Mouse (Mus musculus) hindbrain, embryonic 15.5 days (tissue): ENCODE measurements at regions not wholly inside any gene's neighbourhood (a gene's known extent, or its start where the extent isn't known, plus 50 kb on each side); places are given as distances from the start of the nearest gene placed in this dataset.

ENCODE experiments used
- ATAC-seq: fragments of 200-750 bp; cut with Nextera tagmentation; 2 replicates; pipeline ENCODE4 v1.8.0; 2017; ENCODE audit warnings: low read depth, moderate number of reproducible peaks, moderate TSS enrichment; ENCODE audit not compliant: low FRiP score
- H3K27ac ChIP-seq: fragments of 300-500 bp; sonication (generic); replicated peaks from 2 replicates; pipeline ENCODE4 v1.5.1; 2015; ENCODE audit warnings: mild to moderate bottlenecking, inconsistent platforms
- H3K27me3 ChIP-seq: fragments of 300-500 bp; sonication (generic); 2 replicates; pipeline ENCODE4 v1.6.1; 2015; ENCODE audit warnings: control low read depth, inconsistent platforms
- H3K36me3 ChIP-seq: fragments of 300-500 bp; sonication (generic); 2 replicates; pipeline ENCODE4 v1.6.1; 2015; ENCODE audit warnings: control low read depth, inconsistent platforms
- H3K4me1 ChIP-seq: fragments of 300-500 bp; sonication (generic); replicated peaks from 2 replicates; pipeline ENCODE4 v1.6.1; 2015; ENCODE audit warnings: control low read depth, inconsistent platforms
- H3K4me2 ChIP-seq: fragments of 300-500 bp; sonication (generic); 2 replicates; pipeline ENCODE4 v1.6.1; 2015; ENCODE audit warnings: moderate library complexity, mild to moderate bottlenecking, inconsistent platforms
- H3K4me3 ChIP-seq: fragments of 300-500 bp; sonication (generic); 2 replicates; pipeline ENCODE4 v1.5.1; 2015; ENCODE audit warnings: mild to moderate bottlenecking, inconsistent platforms
- H3K9ac ChIP-seq: fragments of 300-500 bp; sonication (generic); 2 replicates; pipeline ENCODE4 v1.6.1; 2015; ENCODE audit warnings: inconsistent platforms
- H3K9me3 ChIP-seq: fragments of 300-500 bp; sonication (generic); 2 replicates; pipeline ENCODE4 v1.6.1; 2016; ENCODE audit warnings: control low read depth, inconsistent platforms
- WGBS: fragments of 180-500 bp; shearing (Covaris S2); methylation state at CpG from one replicate; pipeline ENCODE4 v1.1.7; 2015; 5-methylcytosine and 5-hydroxymethylcytosine counted together

- Histone ChIP-seq H3K4me1 (peaks cover 15% of the 10 kb centered on the region), H3K27me3 (no peaks in the 10 kb centered on the region), H3K9ac (no peak overlapping the region), H3K27ac (peak overlapping the region; percentile 77), H3K36me3 (no peaks in the 10 kb centered on the region), H3K9me3 (no peaks in the 10 kb centered on the region), H3K4me2 (no peak overlapping the region), H3K4me3 (no peak overlapping the region)
- 47% methylated on average over 2 of the region's 2 CpGs for WGBS
- ATAC-seq: no peak; the same call in 1 of the 2 replicates
Observed at GRCm38 (mm10) chr13:34576392-34576791, 76.9 kb downstream of the Pxdc1 start.

DNA sequence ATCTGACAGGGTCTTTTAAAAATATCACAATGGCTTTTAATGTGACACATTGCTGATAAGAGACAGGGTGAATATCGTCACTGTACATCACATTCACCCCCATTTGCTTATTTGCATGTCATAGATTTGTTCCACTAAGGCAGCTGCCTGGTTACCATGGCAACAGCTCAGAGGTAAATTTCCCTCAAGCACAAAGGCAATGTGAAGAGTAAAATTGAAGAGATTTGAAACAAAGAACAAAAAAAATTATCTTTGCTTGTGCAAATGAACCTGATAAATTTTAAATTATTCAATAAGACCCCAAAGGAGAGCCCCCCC is 77.3 kb downstream of the Pxdc1 start:
- Histone ChIP-seq H3K4me3 (no peak overlapping the region), H3K4me2 (no peak overlapping the region), H3K4me1 (peaks cover 15% of the 10 kb centered on the region), H3K9ac (no peak overlapping the region), H3K9me3 (no peaks in the 10 kb centered on the region), H3K36me3 (no peaks in the 10 kb centered on the region), H3K27me3 (no peaks in the 10 kb centered on the region), H3K27ac (peak overlapping the region; percentile 80)
- 11% methylated on average over 1 of the region's 1 CpGs for WGBS
- ATAC-seq: peak; percentile 88

DNA sequence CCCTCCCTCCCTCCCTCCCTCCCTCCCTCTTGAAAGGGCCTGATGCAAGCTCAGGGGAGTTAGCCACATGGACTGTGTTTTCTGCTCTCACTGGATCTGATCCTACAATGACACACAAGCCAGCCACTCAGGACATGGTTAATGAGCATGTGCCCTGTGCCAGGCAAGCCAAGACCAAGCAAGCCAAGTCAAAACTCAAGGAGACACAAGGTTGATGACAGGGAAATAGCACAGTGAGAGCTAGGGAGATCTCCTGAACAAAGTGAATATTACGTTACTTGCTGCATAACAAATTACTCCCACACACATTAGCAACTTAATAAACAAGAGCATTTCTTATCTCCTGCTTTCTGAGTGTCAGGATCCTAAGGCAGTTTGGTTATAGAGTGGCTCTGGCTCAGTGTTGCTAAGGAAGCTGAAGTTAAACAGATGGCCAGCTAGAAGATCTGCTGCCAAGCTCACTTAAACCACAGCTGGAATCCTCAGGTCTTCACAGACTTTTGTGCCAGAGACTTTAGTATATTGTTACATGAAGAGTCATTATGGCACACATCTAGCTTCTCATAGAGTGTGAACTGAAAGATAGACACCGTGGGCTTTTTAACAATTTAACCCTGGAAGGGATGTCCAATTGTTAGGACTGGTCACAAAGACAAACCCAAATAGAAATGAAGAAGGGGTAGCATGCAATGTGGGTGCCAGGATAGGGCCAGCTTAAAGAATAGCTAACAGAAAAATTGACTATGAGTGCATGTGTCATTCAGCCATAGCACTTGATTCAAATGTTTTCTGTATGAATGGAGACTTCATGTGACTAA is 77.9 kb downstream of the Pxdc1 start:
- no peak overlapping the region for H3K9ac ChIP-seq
- no peaks in the 10 kb centered on the region for H3K9me3 ChIP-seq
- peak overlapping the region; percentile 80 for H3K27ac ChIP-seq
- H3K36me3 ChIP-seq: no peaks in the 10 kb centered on the region
- no peaks in the 10 kb centered on the region for H3K27me3 ChIP-seq
- WGBS: 33% methylated on average over 2 of the region's 2 CpGs
- peaks cover 15% of the 10 kb centered on the region for H3K4me1 ChIP-seq
- ATAC-seq: peak; percentile 79
- no peak overlapping the region for H3K4me2 ChIP-seq
- no peak overlapping the region for H3K4me3 ChIP-seq

DNA sequence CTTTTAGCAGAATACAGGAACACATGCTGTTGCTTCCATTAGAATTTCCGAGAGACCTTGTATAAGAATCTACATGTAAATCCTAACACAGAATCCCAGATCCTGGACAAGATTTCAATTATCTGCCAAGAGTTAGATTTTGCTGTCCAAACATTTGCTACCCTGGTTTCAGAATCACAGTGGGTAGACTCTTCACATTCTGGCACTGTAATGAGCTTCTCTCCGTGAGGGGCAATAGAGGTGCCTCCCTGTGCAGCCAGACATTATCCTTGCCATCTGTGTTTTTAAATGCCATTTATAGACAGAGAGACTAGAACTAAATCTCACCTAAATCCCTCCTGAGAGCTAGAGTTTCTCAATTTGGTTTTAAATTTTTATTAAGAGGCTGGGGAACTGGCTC is 84.0 kb downstream of the Pxdc1 start:
- ATAC-seq: no peak
- Histone ChIP-seq H3K4me2 (no peak overlapping the region), H3K27me3 (no peaks in the 10 kb centered on the region), H3K4me1 (peaks cover 5% of the 10 kb centered on the region; the same call in 1 of the 2 replicates), H3K4me3 (no peak overlapping the region), H3K36me3 (no peaks in the 10 kb centered on the region), H3K9ac (no peak overlapping the region), H3K27ac (no peak overlapping the region), H3K9me3 (no peaks in the 10 kb centered on the region)
- 58% methylated on average over 2 of the region's 2 CpGs for WGBS

- Histone ChIP-seq H3K4me3 (no peak overlapping the region), H3K4me2 (no peak overlapping the region), H3K27me3 (no peaks in the 10 kb centered on the region), H3K27ac (no peak overlapping the region), H3K4me1 (peaks cover 5% of the 10 kb centered on the region; the same call in 1 of the 2 replicates), H3K9me3 (no peaks in the 10 kb centered on the region), H3K36me3 (no peaks in the 10 kb centered on the region), H3K9ac (no peak overlapping the region)
- no peak for ATAC-seq
- 81% methylated on average over 1 of the region's 1 CpGs for WGBS
Observed at GRCm38 (mm10) chr13:34566687-34567086, 86.6 kb downstream of the Pxdc1 start.

DNA sequence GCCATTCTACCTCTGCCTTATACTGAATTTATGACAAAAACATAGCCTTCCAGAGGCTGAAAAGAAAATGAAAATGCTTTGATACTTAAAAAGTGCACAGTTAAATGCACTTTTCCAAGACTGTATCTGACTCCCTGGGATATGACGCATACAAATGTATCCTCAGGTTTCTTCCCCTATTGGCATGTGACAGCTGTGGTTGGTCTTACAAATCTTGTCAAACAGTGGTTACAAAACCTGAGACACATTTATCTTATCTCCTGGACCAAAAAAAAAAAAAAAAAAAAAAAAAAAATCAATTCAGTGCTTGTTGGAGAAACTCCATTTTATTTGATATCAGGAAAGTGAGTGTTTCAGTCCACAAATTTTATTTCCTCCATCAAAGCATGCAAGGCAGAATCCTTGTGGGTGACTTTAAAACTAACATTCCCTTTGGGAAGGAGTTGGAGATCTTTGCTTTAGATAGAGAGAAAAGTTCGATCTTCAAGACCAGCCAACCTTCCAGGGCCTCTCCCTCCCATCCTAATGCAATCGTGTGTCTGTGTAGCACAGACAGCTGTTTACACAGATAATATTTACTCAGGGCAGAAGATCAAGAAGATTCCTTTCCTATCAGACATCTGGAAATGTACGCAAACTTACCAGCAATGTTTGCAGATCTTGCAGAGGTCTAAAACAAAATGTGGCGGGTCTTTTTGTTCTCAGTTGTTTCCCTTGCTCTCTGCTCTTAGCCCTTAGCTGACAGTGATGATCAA is 103.0 kb downstream of the Pxdc1 start:
- H3K4me3 ChIP-seq: no peak overlapping the region
- no peak overlapping the region for H3K9ac ChIP-seq
- H3K4me2 ChIP-seq: no peak overlapping the region
- no peak for ATAC-seq
- no peaks in the 10 kb centered on the region for H3K9me3 ChIP-seq
- H3K27me3 ChIP-seq: no peaks in the 10 kb centered on the region
- no peaks in the 10 kb centered on the region for H3K36me3 ChIP-seq
- no peaks in the 10 kb centered on the region for H3K4me1 ChIP-seq
- 74% methylated on average over 5 of the region's 5 CpGs for WGBS
- no peak overlapping the region for H3K27ac ChIP-seq

DNA sequence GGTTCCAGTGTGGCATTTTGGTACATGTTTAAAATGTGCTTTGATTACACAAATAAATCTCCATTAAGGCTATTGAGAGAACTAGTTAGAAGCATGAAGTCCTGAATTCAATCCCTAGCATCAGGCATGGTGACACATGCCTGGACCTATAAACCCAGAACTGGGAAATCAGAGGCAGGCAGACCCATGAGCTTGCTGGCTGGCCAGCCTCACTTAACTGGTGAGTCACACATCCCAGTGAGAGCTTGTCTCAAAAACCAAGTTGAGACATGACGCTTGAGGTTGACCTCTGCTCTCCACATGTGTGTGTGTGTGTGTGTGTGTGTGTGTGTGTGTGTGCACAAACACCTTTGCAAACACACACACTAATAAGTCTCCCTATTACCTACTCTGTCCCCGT is 112.6 kb downstream of the Pxdc1 start:
- 95% methylated on average over 2 of the region's 2 CpGs for WGBS

DNA sequence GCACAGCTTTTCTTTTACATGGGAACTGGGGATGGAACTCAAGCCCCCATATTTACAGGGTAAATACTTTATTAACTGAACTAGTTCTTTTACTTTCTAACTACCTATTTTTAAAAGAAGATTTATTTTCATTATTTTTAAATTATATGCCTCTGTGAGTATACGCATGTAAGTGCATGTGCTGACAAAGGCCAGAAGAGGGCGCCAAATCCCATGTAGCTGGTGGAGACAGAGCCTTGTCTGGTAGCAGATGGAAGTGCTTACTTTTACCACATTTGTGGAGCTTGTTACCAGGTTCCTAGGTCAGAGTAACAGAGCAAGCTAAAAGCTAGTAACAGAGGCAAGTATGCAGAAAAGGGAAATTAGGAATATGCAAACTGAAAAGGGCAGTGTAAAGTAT is 119.4 kb downstream of the Pxdc1 start:
- no peak overlapping the region for H3K27ac ChIP-seq
- no peaks in the 10 kb centered on the region for H3K27me3 ChIP-seq
- H3K9ac ChIP-seq: no peak overlapping the region
- 75% methylated on average over 2 of the region's 2 CpGs for WGBS
- H3K4me1 ChIP-seq: no peaks in the 10 kb centered on the region
- 0 out of 2 replicates have a peak, but pooled peaks cover 3% of the 10 kb centered on the region for H3K9me3 ChIP-seq
- no peak for ATAC-seq
- H3K4me2 ChIP-seq: no peak overlapping the region
- no peak overlapping the region for H3K4me3 ChIP-seq
- no peaks in the 10 kb centered on the region for H3K36me3 ChIP-seq

More for the DNA sequence above, 112.6 kb downstream of the Pxdc1 start:
- Histone ChIP-seq H3K36me3 (no peaks in the 10 kb centered on the region), H3K9me3 (no peaks in the 10 kb centered on the region), H3K4me2 (no peak overlapping the region), H3K27ac (no peak overlapping the region), H3K9ac (no peak overlapping the region), H3K27me3 (no peaks in the 10 kb centered on the region), H3K4me1 (no peaks in the 10 kb centered on the region), H3K4me3 (no peak overlapping the region)
- ATAC-seq: no peak

DNA sequence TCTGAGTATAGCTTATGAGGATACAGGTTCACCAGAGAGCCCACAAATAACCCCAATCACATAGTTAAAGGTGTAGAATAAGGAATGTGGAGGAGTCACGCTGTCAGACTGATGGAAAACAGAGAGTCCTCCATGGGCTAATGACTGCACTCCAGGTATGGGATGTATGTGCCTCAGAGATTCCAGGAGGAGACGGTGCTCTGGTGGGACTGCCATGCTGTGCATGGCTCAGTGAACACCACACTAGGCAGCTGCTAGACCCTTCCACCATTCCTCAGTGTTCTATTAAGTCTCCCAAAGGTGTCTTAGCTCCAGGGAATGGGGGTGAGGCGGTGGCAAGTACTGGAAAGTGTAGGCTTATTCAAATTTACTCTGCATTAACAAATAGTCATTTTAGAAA is 142.0 kb downstream of the Pxdc1 start:
- no peak for ATAC-seq
- no peaks in the 10 kb centered on the region for H3K27me3 ChIP-seq
- no peaks in the 10 kb centered on the region for H3K4me1 ChIP-seq
- H3K27ac ChIP-seq: no peak overlapping the region
- no peaks in the 10 kb centered on the region for H3K36me3 ChIP-seq
- no peak overlapping the region for H3K9ac ChIP-seq
- 86% methylated on average over 3 of the region's 3 CpGs for WGBS
- H3K4me2 ChIP-seq: no peak overlapping the region
- no peak overlapping the region for H3K4me3 ChIP-seq
- H3K9me3 ChIP-seq: no peaks in the 10 kb centered on the region

DNA sequence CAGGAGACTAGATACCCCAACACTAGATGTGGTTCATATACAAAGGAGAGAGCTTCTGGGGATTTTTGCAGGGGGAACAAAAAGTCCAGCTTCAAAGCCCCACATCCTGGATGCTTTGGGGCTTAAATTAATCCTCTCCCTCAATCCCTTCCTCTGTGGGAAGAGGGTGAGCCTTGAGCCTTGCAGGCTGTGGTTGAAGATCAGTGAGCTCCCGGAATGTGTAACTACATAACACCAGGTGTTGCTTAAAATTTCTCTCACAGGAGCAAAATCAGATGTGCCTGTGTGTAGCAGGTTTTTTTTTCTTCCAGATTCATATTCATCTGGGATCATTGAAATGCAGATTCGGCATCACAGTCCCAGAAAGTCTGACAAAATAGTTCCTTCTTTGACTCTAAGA is 146.1 kb downstream of the Pxdc1 start:
- ATAC-seq: no peak
- Histone ChIP-seq H3K4me1 (no peaks in the 10 kb centered on the region), H3K9ac (no peak overlapping the region), H3K27ac (no peak overlapping the region), H3K36me3 (no peaks in the 10 kb centered on the region), H3K4me3 (no peak overlapping the region), H3K4me2 (no peak overlapping the region), H3K9me3 (no peaks in the 10 kb centered on the region), H3K27me3 (no peaks in the 10 kb centered on the region)
- WGBS: 84% methylated on average over 2 of the region's 2 CpGs

DNA sequence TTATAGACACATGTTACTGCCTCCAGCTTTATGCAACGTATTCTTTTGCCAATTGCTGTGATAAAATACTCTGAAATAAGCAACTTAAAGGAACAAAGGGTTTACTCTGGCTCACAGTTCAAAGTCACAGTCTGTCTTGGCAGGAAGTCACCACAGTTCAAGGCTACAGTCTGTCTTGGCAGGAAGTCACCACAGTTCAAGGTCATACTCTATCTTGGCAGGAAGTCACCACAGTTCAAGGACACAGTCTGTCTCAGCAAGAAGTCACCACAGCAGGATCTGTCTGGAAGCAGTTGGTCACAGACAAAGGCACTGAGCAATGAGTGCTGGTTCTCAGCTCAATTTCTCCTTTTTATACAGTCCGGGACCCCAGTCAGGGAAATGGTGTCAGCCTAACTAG is 147.4 kb downstream of the Pxdc1 start:
- Histone ChIP-seq H3K4me1 (no peaks in the 10 kb centered on the region), H3K9me3 (no peaks in the 10 kb centered on the region), H3K27me3 (no peaks in the 10 kb centered on the region), H3K4me3 (no peak overlapping the region), H3K27ac (no peak overlapping the region), H3K9ac (no peak overlapping the region), H3K4me2 (no peak overlapping the region), H3K36me3 (no peaks in the 10 kb centered on the region)
- no peak for ATAC-seq
- WGBS: 81% methylated on average over 2 of the region's 2 CpGs

- Histone ChIP-seq H3K4me3 (no peak overlapping the region), H3K27ac (no peak overlapping the region), H3K36me3 (no peaks in the 10 kb centered on the region), H3K4me1 (no peaks in the 10 kb centered on the region), H3K9me3 (no peaks in the 10 kb centered on the region), H3K9ac (no peak overlapping the region), H3K27me3 (no peaks in the 10 kb centered on the region), H3K4me2 (no peak overlapping the region)
- no peak for ATAC-seq
- 95% methylated on average over 3 of the region's 3 CpGs for WGBS
Observed at GRCm38 (mm10) chr13:34504879-34505278, 148.4 kb downstream of the Pxdc1 start.
